Mouse (Mus musculus) stomach, postnatal 0 days (tissue): ENCODE data around the gene Fgfr2.

Source experiments
- CTCF ChIP-seq: IDR thresholded peaks from 2 replicates; pipeline ENCODE4 v1.5.1; 2016; ENCODE audit warnings: antibody characterized with exemption, low read depth, mild to moderate bottlenecking, moderate library complexity
- EP300 ChIP-seq: optimal IDR thresholded peaks from 2 replicates; pipeline ENCODE3; 2016; ENCODE audit warnings: antibody characterized with exemption

GRCm38 (mm10) chr7:132687897-132688296 lies 435.3 kb downstream of the Fgfr2 start:
- TF ChIP-seq CTCF (no peak), EP300 (no peak)
